Mouse (Mus musculus) bone marrow macrophage, adult 2 months (primary cell): ENCODE measurements around the gene Lyrm4.

ENCODE experiments used
- CTCF ChIP-seq: IDR thresholded peaks from 2 replicates; pipeline ENCODE4 v1.5.1; 2012; ENCODE audit warnings: low read depth, mild to moderate bottlenecking, low read length, moderate library complexity
- POLR2A ChIP-seq: IDR thresholded peaks from 2 replicates; pipeline ENCODE4 v1.6.1; 2012; ENCODE audit warnings: mild to moderate bottlenecking, low read depth, low read length, borderline replicate concordance

DNA sequence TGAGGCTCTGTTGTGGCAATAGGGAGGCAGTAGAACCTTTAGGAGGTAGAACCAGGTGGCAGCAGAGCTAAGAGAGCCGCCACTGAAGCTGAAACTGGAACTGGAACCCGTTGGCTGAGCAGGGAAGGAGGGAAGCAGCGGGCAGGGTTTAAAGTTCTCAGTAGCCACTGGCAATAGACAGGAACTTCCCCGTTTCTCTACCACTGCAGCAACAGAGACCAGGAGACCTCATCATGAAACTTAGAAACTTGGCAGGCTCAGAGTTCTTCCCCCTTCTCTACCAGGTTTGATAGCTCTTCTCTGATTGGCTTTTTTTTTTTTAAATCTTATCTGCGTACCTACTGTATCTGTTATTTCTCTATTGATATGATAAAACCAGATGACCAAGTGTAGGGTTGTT, 176.4 kb downstream of the Lyrm4 start:
- TF ChIP-seq POLR2A (no peak), CTCF (no peak)
